In the genomic region with DNA sequence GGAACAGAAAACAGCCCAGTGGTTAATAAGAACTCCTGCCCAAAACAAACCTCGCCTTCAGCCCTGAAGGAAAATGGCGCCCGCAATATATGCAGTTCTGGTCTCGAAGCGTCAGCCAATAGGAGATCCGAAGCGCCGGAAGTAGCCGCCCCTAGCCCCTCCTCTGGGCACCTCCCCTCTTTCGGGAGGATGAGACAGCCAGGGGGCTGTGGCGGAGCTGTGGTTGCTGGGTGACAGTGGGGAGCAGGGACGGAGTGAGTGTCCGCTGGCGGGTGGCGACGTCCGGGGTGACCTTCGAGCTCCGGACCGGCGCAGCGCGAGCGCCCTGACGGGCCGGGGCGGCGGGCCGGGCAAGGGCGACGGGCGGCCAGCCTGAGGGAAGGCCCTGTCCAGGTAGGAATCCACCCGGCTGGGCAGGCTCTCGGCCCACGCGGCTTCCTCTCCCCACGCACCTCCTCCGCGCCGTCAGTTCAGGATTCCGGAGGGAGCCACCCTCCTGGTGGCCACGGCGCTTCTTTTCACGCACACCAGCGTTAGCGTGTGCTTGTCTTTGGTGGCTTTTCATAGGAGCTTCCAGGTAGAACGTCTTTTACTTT, we compare ENCODE assay signal across 8 mouse cellular contexts. TPM values are rescaled to one million over a fixed set of nuclear protein-coding genes. Genes with fewer than 3 reads are reported as not detected.
DNase-seq lines count a peak whose midpoint lies in the region; ATAC-seq and TF ChIP-seq lines count a peak whose summit lies in the region.

Gene Mfn1 (plus strand): TSS at position 163 of the 596 bp plus-strand sequence.

- no peaks in the 10 kb centered on the region for H3K27me3 ChIP-seq in hindbrain, embryonic 10.5 days (ENCODE audit: insufficient read depth, poor library complexity, severe bottlenecking)
- no peaks in the 10 kb centered on the region for H3K27me3 ChIP-seq in lung, postnatal 0 days (replicated peaks; ENCODE audit: insufficient read depth, low read length)

- under 1% methylated on average over 47 of the region's 47 CpGs for WGBS in hindbrain, embryonic 10.5 days
- under 1% methylated on average over 44 of the region's 47 CpGs for WGBS in lung, postnatal 0 days

- peaks cover 35% of the 10 kb centered on the region for H3K36me3 ChIP-seq in hindbrain, embryonic 10.5 days
- H3K36me3 ChIP-seq in lung, postnatal 0 days (ENCODE audit: insufficient read depth, low read length) = peaks cover 3% of the 10 kb centered on the region; the same call in 1 of the 2 replicates

- H3K9me3 ChIP-seq in hindbrain, embryonic 10.5 days = peaks cover 17% of the 10 kb centered on the region
- no peaks in the 10 kb centered on the region for H3K9me3 ChIP-seq in lung, postnatal 0 days (ENCODE audit: low read length)

- H3K4me2 ChIP-seq in lung, postnatal 0 days (replicated peaks; ENCODE audit: low read depth, low read length) = peak within 1 kb of the TSS; percentile 61

- H3K9ac ChIP-seq in lung, postnatal 0 days (replicated peaks; ENCODE audit: low read depth) = peak within 1 kb of the TSS; percentile 76

- peak; percentile 96 for DNase-seq in MN1 (ENCODE audit: low spot score)
- peak; percentile 93 for DNase-seq in cerebellum, adult 9-10 months
- DNase-seq in hindbrain, embryonic 10.5 days (ENCODE audit: low spot score) = peak; percentile 94
- DNase-seq in layer of hippocampus, adult 9-11 months = peak; percentile 95
- peak; percentile 98 for DNase-seq in lung, postnatal 0 days (ENCODE audit: low spot score)
- DNase-seq in ovary, postnatal 14 days (ENCODE audit: low spot score) = peak; percentile 82
- DNase-seq in thymus, postnatal 14 days = peak; percentile 95

- H3K27ac ChIP-seq in hindbrain, embryonic 10.5 days = peak within 1 kb of the TSS; percentile 88
- H3K27ac ChIP-seq in lung, postnatal 0 days (ENCODE audit: low read length) = peak within 1 kb of the TSS; percentile 87

- ATAC-seq in frontal cortex, adult (ENCODE audit: low TSS enrichment) = peak; percentile 99
- peak; percentile 100 for ATAC-seq in lung, postnatal 0 days

- peak; percentile 28 for TF ChIP-seq CTCF in lung, postnatal 0 days (IDR thresholded peaks at IDR 0.05)

- peaks cover 7% of the 10 kb centered on the region; the same call in 1 of the 2 replicates for H3K4me1 ChIP-seq in hindbrain, embryonic 10.5 days (replicated peaks)
- peaks cover 4% of the 10 kb centered on the region; the same call in 1 of the 2 replicates for H3K4me1 ChIP-seq in lung, postnatal 0 days (ENCODE audit: insufficient read depth, low read depth, low read length)

- TF ChIP-seq EP300 in lung, postnatal 0 days (IDR thresholded peaks at IDR 0.05) = no peak

- H3K4me3 ChIP-seq in hindbrain, embryonic 10.5 days = peak within 1 kb of the TSS; percentile 90
- peak within 1 kb of the TSS; percentile 86 for H3K4me3 ChIP-seq in lung, postnatal 0 days (ENCODE audit: low read depth, low read length)

RNA-seq across cellular contexts. Expression of gene Mfn1, which starts in this region (rescaled TPM):
- polyA plus RNA-seq in hindbrain, embryonic 10.5 days (2016; fragmentation: Nextera tagmentation; extraction: Ambion mirVana) = 24.8 and 24.9 TPM in 2 replicates
- 19.5 and 22.1 TPM in 2 replicates for polyA plus RNA-seq in lung, postnatal 0 days (2015; fragmentation: Nextera tagmentation; extraction: Ambion mirVana)

Comparison
In these comparisons a context has a peak if more than half of its experiments do, and no peak if none do; other contexts are left out.
1. Peak in every context shown above with its lines: DNase-seq, ATAC-seq, H3K4me3 ChIP-seq and H3K27ac ChIP-seq.